ENCODE assay signal across 9 mouse cellular contexts in the genomic region with DNA sequence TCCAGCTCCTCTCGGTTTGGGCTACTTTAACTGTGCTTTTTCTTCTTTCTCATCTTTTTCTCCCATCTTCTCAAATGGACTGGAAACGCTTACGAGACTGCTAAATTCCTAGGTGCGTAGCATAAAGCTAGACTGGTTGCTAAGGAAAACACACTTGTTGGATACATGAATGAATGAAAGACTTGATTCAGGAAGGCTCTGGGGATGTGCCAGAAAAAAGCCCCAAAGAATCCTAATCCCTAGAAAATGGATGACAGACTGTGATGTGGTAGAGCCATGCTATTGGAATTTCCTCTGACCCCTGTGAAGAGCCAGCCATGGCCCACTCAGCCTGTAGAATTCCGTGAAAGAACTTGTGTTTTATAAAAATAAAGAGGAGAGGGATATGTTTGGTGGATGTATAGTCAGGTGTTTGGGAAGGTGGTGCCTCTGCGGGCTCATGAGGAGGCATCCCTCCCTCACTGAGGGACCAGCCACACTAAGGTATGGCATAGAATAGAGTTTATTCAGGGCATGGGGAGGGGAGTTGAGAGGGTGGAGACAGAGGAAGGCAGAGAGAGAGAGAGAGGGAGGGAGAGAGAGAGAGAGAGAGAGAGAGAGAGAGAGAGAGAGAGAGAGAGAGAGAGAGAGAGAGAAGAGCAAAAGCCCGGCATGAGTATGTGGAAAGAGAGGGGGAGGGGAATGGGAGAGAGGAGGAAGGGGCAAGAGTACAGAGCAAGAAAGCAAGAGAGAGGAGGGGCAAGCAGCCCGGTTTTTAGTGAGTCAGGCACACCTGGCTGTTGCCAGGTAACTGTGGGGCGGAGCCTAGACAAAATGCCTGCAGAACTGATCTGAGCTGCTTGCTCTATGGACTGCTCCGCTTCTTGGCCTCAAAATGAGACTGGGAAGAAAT. TPM values are rescaled to one million over a fixed set of nuclear protein-coding genes. Genes with fewer than 3 reads are reported as not detected.
DNase-seq lines count a peak whose midpoint lies in the region; ATAC-seq lines count a peak whose summit lies in the region.
"Had no signal": no experiment of that assay in that cellular context is flagged by ENCODE, and none has a peak within 500 bp of the region (broad histone marks: within the 10 kb centered on the region; RNA-seq: fewer than 3 reads in every experiment).

No protein-coding gene starts in this region.

- no peak overlapping the region for H3K27ac ChIP-seq in heart, embryonic 13.5 days (replicated peaks)
- H3K27ac ChIP-seq in embryonic facial prominence, embryonic 12.5 days = no peak overlapping the region

- 36% methylated on average over 10 of the region's 10 CpGs for WGBS in heart, embryonic 13.5 days
- 30% methylated on average over 10 of the region's 10 CpGs for WGBS in embryonic facial prominence, embryonic 12.5 days

- no peaks in the 10 kb centered on the region for H3K27me3 ChIP-seq in heart, embryonic 13.5 days (replicated peaks)
- H3K27me3 ChIP-seq in embryonic facial prominence, embryonic 12.5 days = no peaks in the 10 kb centered on the region

- H3K4me1 ChIP-seq in heart, embryonic 13.5 days = peaks cover 9% of the 10 kb centered on the region
- H3K4me1 ChIP-seq in embryonic facial prominence, embryonic 12.5 days = peaks cover 13% of the 10 kb centered on the region

- H3K9me3 ChIP-seq in heart, embryonic 13.5 days = no peaks in the 10 kb centered on the region
- no peaks in the 10 kb centered on the region for H3K9me3 ChIP-seq in embryonic facial prominence, embryonic 12.5 days

- no peak overlapping the region for H3K4me3 ChIP-seq in heart, embryonic 13.5 days
- H3K4me3 ChIP-seq in embryonic facial prominence, embryonic 12.5 days = no peak overlapping the region

- no peaks in the 10 kb centered on the region for H3K36me3 ChIP-seq in heart, embryonic 13.5 days
- no peaks in the 10 kb centered on the region for H3K36me3 ChIP-seq in embryonic facial prominence, embryonic 12.5 days

- ATAC-seq in heart, embryonic 13.5 days (ENCODE audit: extremely low read depth, insufficient number of reproducible peaks, low FRiP score, low TSS enrichment) = no peak
- ATAC-seq in embryonic facial prominence, embryonic 12.5 days (ENCODE audit: insufficient number of reproducible peaks, insufficient read depth, low FRiP score, low TSS enrichment) = peak; percentile 60; the same call in 1 of the 2 replicates
- no peak for ATAC-seq in megakaryocyte, adult 5-6 weeks (ENCODE audit: poor library complexity, severe bottlenecking)
- ATAC-seq: CD4-positive, CD25-positive, alpha-beta regulatory T cell, adult 4 months had no signal

- no peak overlapping the region for H3K9ac ChIP-seq in heart, embryonic 13.5 days
- H3K9ac ChIP-seq in embryonic facial prominence, embryonic 12.5 days = no peak overlapping the region

- no peak for DNase-seq in heart, postnatal 4 days
- peak; percentile 67 for DNase-seq in kidney, adult 9 months
- DNase-seq in lung, postnatal 4 days = peak; percentile 22 to 32
- DNase-seq in adrenal gland, adult 8-10 months = no peak
- DNase-seq in frontal cortex, postnatal 25 days (ENCODE audit: low spot score in 2 of 2) = no peak

- peak overlapping the region; percentile 45 for H3K4me2 ChIP-seq in heart, embryonic 13.5 days
- H3K4me2 ChIP-seq in embryonic facial prominence, embryonic 12.5 days (replicated peaks) = peak overlapping the region; percentile 11; the same call in 1 of the 2 replicates

RNA-seq across cellular contexts. Expression of a gene that starts 8.2 kb away (rescaled TPM):
- polyA plus RNA-seq in heart, embryonic 13.5 days (2015; fragmentation: Nextera tagmentation; extraction: Ambion mirVana) = 2.2 and 2.5 TPM in 2 replicates
- total RNA-seq in heart, postnatal 4 days (2021) = 10 to 100 TPM; 17.8 to 19.4 TPM
- 7.0 and 7.8 TPM in 2 replicates for polyA plus RNA-seq in embryonic facial prominence, embryonic 12.5 days (2016; fragmentation: Nextera tagmentation; extraction: Ambion mirVana)
- 10 to 100 TPM in 3 of 4 experiments, 1 to 10 TPM in 1; 9.1 to 13.0 (median 10.3) TPM for total RNA-seq in adrenal gland, adult 8-10 months (2022)
- 17.9 and 21.3 TPM in 2 replicates for total RNA-seq in megakaryocyte, adult 5-6 weeks (2015)
- total RNA-seq in megakaryocyte, adult 5-6 weeks (2017) = 16.4 and 17.1 TPM in 2 replicates

RNA-seq across cellular contexts. Expression of a gene that starts 15.3 kb away (rescaled TPM):
- 98.8 and 111 TPM in 2 replicates for polyA plus RNA-seq in heart, embryonic 13.5 days (2015; fragmentation: Nextera tagmentation; extraction: Ambion mirVana)
- 10 to 100 TPM; 40.1 to 48.0 TPM for total RNA-seq in heart, postnatal 4 days (2021)
- polyA plus RNA-seq in embryonic facial prominence, embryonic 12.5 days (2016; fragmentation: Nextera tagmentation; extraction: Ambion mirVana) = 187 and 196 TPM in 2 replicates
- total RNA-seq in adrenal gland, adult 8-10 months (2022) = 10 to 100 TPM; 53.6 to 59.3 (median 57.8) TPM
- 61.9 and 62.0 TPM in 2 replicates for total RNA-seq in megakaryocyte, adult 5-6 weeks (2015)
- 80.3 and 85.5 TPM in 2 replicates for total RNA-seq in megakaryocyte, adult 5-6 weeks (2017)

RNA-seq across cellular contexts. Expression of a gene that starts 53.1 kb away (rescaled TPM):
- 21.1 and 23.9 TPM in 2 replicates for polyA plus RNA-seq in heart, embryonic 13.5 days (2015; fragmentation: Nextera tagmentation; extraction: Ambion mirVana)
- total RNA-seq in heart, postnatal 4 days (2021) = 10 to 100 TPM; 11.9 to 14.9 TPM
- polyA plus RNA-seq in embryonic facial prominence, embryonic 12.5 days (2016; fragmentation: Nextera tagmentation; extraction: Ambion mirVana) = 39.8 and 40.0 TPM in 2 replicates
- total RNA-seq in adrenal gland, adult 8-10 months (2022) = 1 to 10 TPM; 2.1 to 2.6 (median 2.4) TPM
- total RNA-seq in megakaryocyte, adult 5-6 weeks (2015) = 31.1 and 39.0 TPM in 2 replicates
- 11.8 and 16.7 TPM in 2 replicates for total RNA-seq in megakaryocyte, adult 5-6 weeks (2017)

RNA-seq across cellular contexts. Expression of a gene that starts 53.5 kb away (rescaled TPM):
- 132 and 144 TPM in 2 replicates for polyA plus RNA-seq in heart, embryonic 13.5 days (2015; fragmentation: Nextera tagmentation; extraction: Ambion mirVana)
- total RNA-seq in heart, postnatal 4 days (2021) = 100 to 1,000 TPM; 385 to 407 TPM
- polyA plus RNA-seq in embryonic facial prominence, embryonic 12.5 days (2016; fragmentation: Nextera tagmentation; extraction: Ambion mirVana) = 51.0 and 56.7 TPM in 2 replicates
- 100 to 1,000 TPM; 103 to 174 (median 153) TPM for total RNA-seq in adrenal gland, adult 8-10 months (2022)
- 28.4 and 34.4 TPM in 2 replicates for total RNA-seq in megakaryocyte, adult 5-6 weeks (2015)
- 49.6 and 56.6 TPM in 2 replicates for total RNA-seq in megakaryocyte, adult 5-6 weeks (2017)

Comparison
In these comparisons a context has a peak if more than half of its experiments do, and no peak if none do; other contexts are left out.
1. DNase-seq: peak in kidney, adult 9 months (single experiment) and lung, postnatal 4 days (2 of 2); none in heart, postnatal 4 days (single experiment), adrenal gland, adult 8-10 months (single experiment) and frontal cortex, postnatal 25 days (0 of 2).